Mouse (Mus musculus): Measurements from ENCODE around the gene Klk1b9. TPM values are rescaled to one million over a fixed set of nuclear protein-coding genes. Genes with fewer than 3 reads are reported as not detected.

Klk1b9 gene
- not detected for total RNA-seq (2023)

GRCm38 (mm10) chr7:43975761-43976160 lies at the start of gene Klk1b9:
Gene Klk1b9, plus strand, starts transcription at chr7:43976061.

GRCm38 (mm10) chr7:43933440-43933839 lies 42.4 kb upstream of the Klk1b9 start, which contains the start of gene Klk15:
Gene Klk15, plus strand, starts transcription at chr7:43933740.

DNA sequence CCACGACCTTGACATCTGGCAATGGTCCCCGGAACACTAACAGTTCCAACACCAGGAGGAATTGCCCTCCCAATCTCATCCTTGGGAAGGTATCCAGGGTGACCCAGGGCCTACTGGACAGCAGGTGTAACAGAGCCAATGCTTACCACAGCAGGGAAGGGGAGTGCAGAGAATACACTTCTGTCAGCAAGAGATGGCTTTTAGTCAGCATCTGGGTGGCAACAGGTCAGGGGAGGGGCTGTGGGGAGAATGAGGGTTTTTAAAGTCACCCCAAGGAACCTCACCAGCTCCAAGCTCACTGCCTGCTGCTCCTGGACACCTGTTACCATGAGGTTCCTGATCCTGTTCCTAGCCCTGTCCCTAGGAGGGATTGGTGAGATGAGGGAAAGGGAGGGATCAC lies 25.5 kb upstream of the Klk1b9 start, which contains the start of gene Klk1b8:
Gene Klk1b8 (plus strand): TSS at position 301 of the 400 bp plus-strand sequence.

DNA sequence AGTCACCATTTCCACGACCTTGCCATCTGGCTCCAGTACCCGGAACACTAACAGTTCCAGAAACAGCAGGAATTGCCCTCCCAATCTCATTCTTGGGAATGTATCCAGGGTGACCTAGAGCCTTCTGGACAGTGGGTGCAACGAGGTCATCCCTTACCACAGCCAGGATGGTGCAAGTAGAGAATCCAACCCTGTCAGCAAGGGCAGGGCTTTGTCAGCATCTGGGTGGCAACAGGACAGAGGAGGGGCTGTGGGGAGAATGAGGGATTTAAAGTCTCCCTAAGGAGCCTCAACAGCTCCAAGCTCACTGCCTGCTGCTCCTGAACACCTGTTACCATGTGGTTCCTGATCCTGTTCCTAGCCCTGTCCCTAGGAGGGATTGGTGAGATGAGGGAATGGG lies 9.4 kb upstream of the Klk1b9 start, which contains the start of gene Klk1b1:
Gene Klk1b1 (plus strand): TSS at position 301 of the 400 bp plus-strand sequence.

DNA sequence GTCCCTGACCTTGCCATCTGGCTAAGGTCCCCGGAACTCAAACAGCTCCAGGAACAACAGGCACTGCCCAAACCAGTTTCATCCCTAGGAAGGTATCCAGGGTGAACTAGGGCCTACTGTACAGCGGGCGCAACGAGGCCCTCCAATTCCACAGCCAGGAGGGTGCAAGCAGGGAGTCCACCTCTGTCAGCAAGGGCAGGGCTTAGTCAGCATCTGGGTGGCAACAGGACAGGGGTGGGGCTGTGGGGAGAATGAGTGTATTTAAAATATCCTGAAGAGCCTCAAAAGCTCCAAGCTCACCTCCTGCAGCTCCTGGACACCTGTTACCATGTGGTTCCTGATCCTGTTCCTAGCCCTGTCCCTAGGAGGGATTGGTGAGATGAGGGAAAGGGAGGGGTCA lies 19.7 kb downstream of the Klk1b9 start, which contains the start of gene Klk1b11:
Gene Klk1b11 (plus strand): TSS at position 301 of the 400 bp plus-strand sequence.

GRCm38 (mm10) chr7:44011868-44012267 lies 36.0 kb downstream of the Klk1b9 start, which contains the start of gene Klk1b26:
Gene Klk1b26, plus strand, starts transcription at chr7:44012168.

Other genes with a start within 250 kb of the Klk1b9 start
- not detected for gene Klk12, start 207.2 kb upstream of the Klk1b9 start, total RNA-seq (2023)
- gene Klk11, start 201.5 kb upstream of the Klk1b9 start, total RNA-seq (2023), result not detected
- gene Klk10, start 195.0 kb upstream of the Klk1b9 start, total RNA-seq (2023), result not detected
- not detected for gene Klk9, start 184.2 kb upstream of the Klk1b9 start, total RNA-seq (2023)
- gene Klk8, start 178.5 kb upstream of the Klk1b9 start, total RNA-seq (2023), result 1 to 10 TPM; 2.6 to 5.1 TPM
- under 1 TPM in 1 of 2 experiments, not detected in 1; 0.38 TPM for gene Klk7, start 164.8 kb upstream of the Klk1b9 start, total RNA-seq (2023)
- gene Klk6, start 151.6 kb upstream of the Klk1b9 start, total RNA-seq (2023), result not detected
- not detected for gene Klk5, start 134.1 kb upstream of the Klk1b9 start, total RNA-seq (2023)
- gene Klk4, start 94.9 kb upstream of the Klk1b9 start, total RNA-seq (2023), result not detected
- gene Klk15, start 42.3 kb upstream of the Klk1b9 start, total RNA-seq (2023), result not detected
- gene Klk1b8, start 25.4 kb upstream of the Klk1b9 start, total RNA-seq (2023), result not detected
- not detected for gene Klk1b1, start 9.3 kb upstream of the Klk1b9 start, total RNA-seq (2023)
- gene Klk1b11, start 19.8 kb downstream of the Klk1b9 start, total RNA-seq (2023), result not detected
- not detected for gene Klk1b26, start 36.1 kb downstream of the Klk1b9 start, total RNA-seq (2023)
- not detected for gene Klk1b27, start 76.2 kb downstream of the Klk1b9 start, total RNA-seq (2023)
- gene Klk1b21, start 126.3 kb downstream of the Klk1b9 start, total RNA-seq (2023), result not detected
- gene Klk1b22, start 136.6 kb downstream of the Klk1b9 start, total RNA-seq (2023), result not detected
- gene Klk1b16, start 160.7 kb downstream of the Klk1b9 start, total RNA-seq (2023), result not detected
- not detected for gene Klk1b24, start 212.2 kb downstream of the Klk1b9 start, total RNA-seq (2023)
- gene Klk1b3, start 222.1 kb downstream of the Klk1b9 start, total RNA-seq (2023), result not detected
- not detected for gene Klk1b4, start 231.4 kb downstream of the Klk1b9 start, total RNA-seq (2023)
- gene Klk1b5, start 239.9 kb downstream of the Klk1b9 start, total RNA-seq (2023), result not detected
- not detected for gene Klk1, start 249.3 kb downstream of the Klk1b9 start, total RNA-seq (2023)

All from B cell, adult 67 days (primary cell).